Mouse (Mus musculus): ENCODE measurements around the gene Ccdc171. TPM values are rescaled to one million over a fixed set of nuclear protein-coding genes. Genes with fewer than 3 reads are reported as not detected.
"Not testable (repeated sequence)": the region's sequence is repeated elsewhere in the genome, so short reads cannot be mapped to it uniquely, and the experiment has no call there.

Gene Ccdc171
- 3.3 and 3.7 TPM in 2 replicates for polyA plus RNA-seq (2015; fragmentation: Nextera tagmentation; extraction: Ambion mirVana)

- no peaks in the 10 kb centered on the region for H3K36me3 ChIP-seq (ENCODE audit: control insufficient read depth, insufficient read depth, low read length)
- H3K9ac ChIP-seq (ENCODE audit: low read depth, low read length): peak within 1 kb of the TSS; percentile 92
- peak; percentile 97 for ATAC-seq
- H3K4me1 ChIP-seq (ENCODE audit: control insufficient read depth, insufficient read depth, low read depth, low read length): peaks cover 12% of the 10 kb centered on the region
- no peaks in the 10 kb centered on the region for H3K9me3 ChIP-seq (ENCODE audit: control insufficient read depth, low read length)
- 0% methylated on average over 69 of the region's 73 CpGs for WGBS
- peak within 1 kb of the TSS; percentile 100 for H3K27ac ChIP-seq (ENCODE audit: low read depth, low read length)
- H3K4me3 ChIP-seq (ENCODE audit: low read length): peak within 1 kb of the TSS; percentile 84
- peak within 1 kb of the TSS; percentile 93 for H3K4me2 ChIP-seq (ENCODE audit: low read length)
- H3K27me3 ChIP-seq (replicated peaks; ENCODE audit: control insufficient read depth, insufficient read depth, low read length): no peaks in the 10 kb centered on the region
Measured at GRCm38 (mm10) chr4:83524843-83525689, at the start of gene Ccdc171. TSS of gene Ccdc171 (plus strand) at chr4:83525545.

GRCm38 (mm10) chr4:83485250-83485649 lies 40.1 kb upstream of the Ccdc171 start:
- ATAC-seq: no peak

GRCm38 (mm10) chr4:83485735-83486116 lies 39.6 kb upstream of the Ccdc171 start:
- H3K9ac ChIP-seq (ENCODE audit: low read depth, low read length): peak overlapping the region; percentile 98
- H3K4me3 ChIP-seq (ENCODE audit: low read length): peak overlapping the region; percentile 91
- peak overlapping the region; percentile 100 for H3K27ac ChIP-seq (ENCODE audit: low read depth, low read length)
- H3K9me3 ChIP-seq (ENCODE audit: control insufficient read depth, low read length): no peaks in the 10 kb centered on the region
- peak; percentile 78 for ATAC-seq
- no peaks in the 10 kb centered on the region for H3K27me3 ChIP-seq (replicated peaks; ENCODE audit: control insufficient read depth, insufficient read depth, low read length)
- peak overlapping the region; percentile 62 for H3K4me2 ChIP-seq (ENCODE audit: low read length)
- no peaks in the 10 kb centered on the region; the same call in 1 of the 2 replicates for H3K36me3 ChIP-seq (ENCODE audit: control insufficient read depth, insufficient read depth, low read length)
- WGBS: 2% methylated on average over 23 of the region's 40 CpGs
- H3K4me1 ChIP-seq (ENCODE audit: control insufficient read depth, insufficient read depth, low read depth, low read length): peaks cover 15% of the 10 kb centered on the region

More at GRCm38 (mm10) chr4:83485250-83485649, 40.1 kb upstream of the Ccdc171 start:
- 14% methylated on average over 12 of the region's 12 CpGs for WGBS
- H3K9me3 ChIP-seq (ENCODE audit: control insufficient read depth, low read length): no peaks in the 10 kb centered on the region
- peak overlapping the region; percentile 91 for H3K4me3 ChIP-seq (ENCODE audit: low read length)
- peak overlapping the region; percentile 100; the same call in 1 of the 2 replicates for H3K27ac ChIP-seq (ENCODE audit: low read depth, low read length)
- H3K27me3 ChIP-seq (replicated peaks; ENCODE audit: control insufficient read depth, insufficient read depth, low read length): no peaks in the 10 kb centered on the region
- peak overlapping the region; percentile 98 for H3K9ac ChIP-seq (ENCODE audit: low read depth, low read length)
- H3K36me3 ChIP-seq (ENCODE audit: control insufficient read depth, insufficient read depth, low read length): no peaks in the 10 kb centered on the region; the same call in 1 of the 2 replicates
- peaks cover 15% of the 10 kb centered on the region for H3K4me1 ChIP-seq (ENCODE audit: control insufficient read depth, insufficient read depth, low read depth, low read length)
- peak overlapping the region; percentile 62 for H3K4me2 ChIP-seq (ENCODE audit: low read length)

DNA sequence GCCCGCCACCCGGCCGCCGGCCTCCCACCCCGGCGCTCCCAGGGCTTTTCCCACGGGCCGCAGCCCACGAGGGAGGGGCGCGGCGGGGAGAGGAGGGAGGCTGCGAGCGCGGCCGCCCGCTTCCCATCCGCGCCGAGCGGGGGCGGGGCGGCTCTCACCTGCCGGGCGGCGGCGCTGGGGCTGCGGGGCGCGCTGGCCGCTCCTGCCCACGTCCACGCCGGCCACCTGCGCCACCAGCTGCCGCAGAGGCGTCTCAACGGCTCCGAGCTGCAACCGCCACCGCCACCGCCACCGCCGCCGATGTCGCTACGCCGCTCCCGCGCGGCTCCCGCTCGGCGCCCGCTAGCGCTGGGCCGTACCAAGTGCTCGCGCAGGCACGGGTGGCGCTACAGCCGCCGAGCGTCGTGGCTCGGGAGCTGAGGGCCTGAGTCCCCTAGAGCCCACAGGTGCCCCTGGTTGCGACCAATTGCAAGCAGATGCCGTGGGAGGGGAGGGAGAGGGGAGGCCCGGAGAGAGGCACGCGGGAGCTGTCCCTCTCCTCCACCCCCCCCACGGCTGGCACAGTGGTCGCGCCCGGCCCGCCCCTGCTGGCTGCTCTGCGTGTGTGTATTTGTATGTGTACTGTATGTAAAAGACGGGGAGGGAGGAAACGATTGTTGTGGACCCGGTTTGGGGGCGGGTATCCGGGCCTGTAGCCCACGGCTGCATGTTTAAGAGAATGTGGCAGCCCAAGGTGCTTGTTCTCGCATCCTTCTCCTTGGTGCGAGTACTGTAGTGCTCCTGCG lies 39.0 kb upstream of the Ccdc171 start, which contains the start of gene Psip1:
Gene Psip1, minus strand, starts transcription at position 343 of the 785 bp plus-strand sequence.
- peak within 1 kb of the TSS; percentile 100 for H3K27ac ChIP-seq (ENCODE audit: low read depth, low read length)
- peaks cover 15% of the 10 kb centered on the region for H3K4me1 ChIP-seq (ENCODE audit: control insufficient read depth, insufficient read depth, low read depth, low read length)
- H3K27me3 ChIP-seq (replicated peaks; ENCODE audit: control insufficient read depth, insufficient read depth, low read length): no peaks in the 10 kb centered on the region
- peak within 1 kb of the TSS; percentile 62 for H3K4me2 ChIP-seq (ENCODE audit: low read length)
- no peaks in the 10 kb centered on the region for H3K9me3 ChIP-seq (ENCODE audit: control insufficient read depth, low read length)
- H3K36me3 ChIP-seq (ENCODE audit: control insufficient read depth, insufficient read depth, low read length): no peaks in the 10 kb centered on the region; the same call in 1 of the 2 replicates
- peak within 1 kb of the TSS; percentile 91 for H3K4me3 ChIP-seq (ENCODE audit: low read length)
- ATAC-seq: peak; percentile 94
- WGBS: under 1% methylated on average over 56 of the region's 86 CpGs
- peak within 1 kb of the TSS; percentile 98 for H3K9ac ChIP-seq (ENCODE audit: low read depth, low read length)

DNA sequence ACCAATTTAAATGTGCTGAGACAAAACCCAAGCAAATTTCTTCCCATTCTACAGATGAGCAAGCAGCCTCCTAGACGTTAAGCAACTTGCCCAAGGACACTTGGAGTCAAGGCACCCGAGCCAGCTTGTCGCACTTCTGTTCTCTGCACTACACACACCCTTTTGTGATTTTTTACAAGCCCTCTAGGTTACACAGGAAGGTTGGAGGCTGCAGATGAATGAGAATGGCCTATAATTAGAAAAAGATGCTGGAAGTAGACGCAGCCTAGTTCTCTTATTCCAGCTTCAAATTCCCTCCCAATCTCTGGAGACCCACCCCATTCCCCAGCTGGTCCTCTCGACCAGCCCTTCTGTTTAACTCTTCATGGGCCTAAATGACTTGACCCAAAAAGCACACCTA lies 36.2 kb upstream of the Ccdc171 start:
- no peak overlapping the region for H3K27ac ChIP-seq (ENCODE audit: low read depth, low read length)
- no peak for ATAC-seq
- H3K9ac ChIP-seq (ENCODE audit: low read depth, low read length): no peak overlapping the region
- no peaks in the 10 kb centered on the region for H3K9me3 ChIP-seq (ENCODE audit: control insufficient read depth, low read length)
- H3K36me3 ChIP-seq (ENCODE audit: control insufficient read depth, insufficient read depth, low read length): no peaks in the 10 kb centered on the region
- WGBS: 25% methylated on average over 5 of the region's 5 CpGs
- no peak overlapping the region for H3K4me3 ChIP-seq (ENCODE audit: low read length)
- H3K4me2 ChIP-seq (ENCODE audit: low read length): no peak overlapping the region
- H3K4me1 ChIP-seq (ENCODE audit: control insufficient read depth, insufficient read depth, low read depth, low read length): peaks cover 6% of the 10 kb centered on the region
- no peaks in the 10 kb centered on the region for H3K27me3 ChIP-seq (replicated peaks; ENCODE audit: control insufficient read depth, insufficient read depth, low read length)

- Histone ChIP-seq H3K36me3 (ENCODE audit: control insufficient read depth, insufficient read depth, low read length) (no peaks in the 10 kb centered on the region), H3K4me2 (ENCODE audit: low read length) (no peak overlapping the region), H3K4me1 (ENCODE audit: control insufficient read depth, insufficient read depth, low read depth, low read length) (no peaks in the 10 kb centered on the region), H3K27ac (ENCODE audit: low read depth, low read length) (no peak overlapping the region), H3K27me3 (replicated peaks; ENCODE audit: control insufficient read depth, insufficient read depth, low read length) (no peaks in the 10 kb centered on the region), H3K9me3 (ENCODE audit: control insufficient read depth, low read length) (no peaks in the 10 kb centered on the region), H3K4me3 (ENCODE audit: low read length) (no peak overlapping the region), H3K9ac (ENCODE audit: low read depth, low read length) (no peak overlapping the region)
- WGBS: 91% methylated on average over 1 of the region's 1 CpGs
- ATAC-seq: no peak
Measured at GRCm38 (mm10) chr4:83493112-83493511, 32.2 kb upstream of the Ccdc171 start.

DNA sequence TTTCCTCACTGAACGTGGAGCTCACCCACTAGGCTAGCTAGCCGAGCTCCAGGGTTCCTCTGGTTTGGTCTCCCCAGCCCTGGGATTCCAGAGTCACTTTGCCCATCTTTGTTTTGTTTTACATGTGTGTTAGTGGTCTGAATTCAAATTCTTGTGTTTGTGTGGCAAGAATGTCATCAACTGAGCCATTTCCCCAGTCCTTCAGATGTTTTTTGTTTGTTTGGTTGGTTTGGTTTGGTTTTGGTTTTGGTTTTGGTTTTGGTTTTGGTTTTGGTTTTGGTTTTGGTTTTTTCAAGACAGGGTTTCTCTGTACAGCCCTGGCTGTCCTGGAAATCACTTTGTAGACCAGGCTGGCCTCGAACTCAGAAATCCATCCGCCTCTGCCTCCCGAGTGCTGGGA lies 28.3 kb upstream of the Ccdc171 start:
- H3K4me2 ChIP-seq (ENCODE audit: low read length); H3K4me1 ChIP-seq (ENCODE audit: control insufficient read depth, insufficient read depth, low read depth, low read length); H3K27ac ChIP-seq (ENCODE audit: low read depth, low read length); H3K27me3 ChIP-seq (replicated peaks; ENCODE audit: control insufficient read depth, insufficient read depth, low read length); H3K36me3 ChIP-seq (ENCODE audit: control insufficient read depth, insufficient read depth, low read length); H3K9me3 ChIP-seq (ENCODE audit: control insufficient read depth, low read length); ATAC-seq; H3K9ac ChIP-seq (ENCODE audit: low read depth, low read length); H3K4me3 ChIP-seq (ENCODE audit: low read length): not testable (repeated sequence)
- WGBS: 86% methylated on average over 5 of the region's 5 CpGs

DNA sequence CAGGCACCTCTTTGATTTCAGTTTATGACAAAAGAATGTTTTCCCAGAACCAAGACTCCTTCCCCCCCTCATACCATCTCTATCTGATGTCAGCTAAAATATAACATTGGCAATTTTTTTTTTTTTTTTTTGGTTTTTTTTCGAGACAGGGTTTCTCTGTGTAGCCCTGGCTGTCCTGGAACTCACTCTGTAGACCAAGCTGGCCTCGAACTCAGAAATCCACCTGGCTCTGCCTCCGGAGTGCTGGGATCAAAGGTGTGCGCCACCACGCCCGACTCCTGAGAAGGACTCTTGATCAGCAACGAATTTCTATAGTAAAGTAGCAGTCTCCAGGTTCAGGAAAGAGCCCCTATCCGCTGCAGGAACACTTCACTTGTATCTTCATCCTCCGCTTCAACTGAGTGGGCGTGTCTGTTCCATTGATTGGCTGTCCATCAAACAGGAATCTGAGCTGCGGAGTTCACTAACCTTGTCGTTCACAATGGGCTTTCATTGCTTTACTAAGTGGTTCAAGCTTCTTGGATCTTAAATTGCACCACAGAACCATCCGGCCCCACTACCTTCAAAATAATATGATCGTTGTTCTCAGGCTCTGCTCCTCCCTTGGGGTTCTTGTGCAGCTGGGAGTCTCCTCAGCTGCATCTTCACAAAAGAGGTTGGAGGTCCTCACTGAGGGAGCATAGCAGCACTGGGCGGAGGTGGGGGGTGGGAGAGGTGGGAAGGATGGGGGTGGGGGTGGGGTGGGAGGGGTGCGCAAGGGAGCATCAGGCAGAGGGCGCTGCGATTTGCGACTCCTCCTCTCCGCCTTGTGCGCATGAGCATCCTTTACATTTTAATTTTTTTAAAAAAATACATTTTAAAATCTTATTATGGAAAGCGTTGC lies 24.9 kb upstream of the Ccdc171 start:
- no peaks in the 10 kb centered on the region for H3K9me3 ChIP-seq (ENCODE audit: control insufficient read depth, low read length)
- H3K4me2 ChIP-seq (ENCODE audit: low read length): peak overlapping the region; percentile 63
- peak overlapping the region; percentile 47 for H3K9ac ChIP-seq (ENCODE audit: low read depth, low read length)
- H3K27ac ChIP-seq (ENCODE audit: low read depth, low read length): peak overlapping the region; percentile 62
- H3K4me3 ChIP-seq (ENCODE audit: low read length): peak overlapping the region; percentile 44
- no peaks in the 10 kb centered on the region for H3K27me3 ChIP-seq (replicated peaks; ENCODE audit: control insufficient read depth, insufficient read depth, low read length)
- no peaks in the 10 kb centered on the region for H3K4me1 ChIP-seq (ENCODE audit: control insufficient read depth, insufficient read depth, low read depth, low read length)
- H3K36me3 ChIP-seq (ENCODE audit: control insufficient read depth, insufficient read depth, low read length): no peaks in the 10 kb centered on the region
- WGBS: 7% methylated on average over 22 of the region's 22 CpGs
- peak; percentile 93 for ATAC-seq

All from hindbrain, embryonic 16.5 days (tissue).